Mouse (Mus musculus) hindbrain, postnatal 0 days (tissue): ENCODE data around the gene Arntl2. TPM values are rescaled to one million over a fixed set of nuclear protein-coding genes. Genes with fewer than 3 reads are reported as not detected.

Experiments used
- ATAC-seq: fragments of 200-750 bp; cut with Nextera tagmentation; 2 replicates; pipeline ENCODE4 v1.8.0; 2017; ENCODE audit warnings: mild to moderate bottlenecking, moderate TSS enrichment, moderate library complexity
- DNase-seq: peaks from one replicate; pipeline ENCODE4 v3.0.0-alpha.2; 2015; ENCODE audit warnings: low spot score
- H3K27ac ChIP-seq: fragments of 300-500 bp; sonication (generic); 2 replicates; pipeline ENCODE4 v1.5.1; 2014; ENCODE audit warnings: mild to moderate bottlenecking
- H3K27me3 ChIP-seq: fragments of 300-500 bp; sonication (generic); 2 replicates; pipeline ENCODE4 v1.6.1; 2014; ENCODE audit warnings: low read length, mixed read lengths; ENCODE audit not compliant: insufficient read depth
- H3K36me3 ChIP-seq: fragments of 300-500 bp; sonication (generic); 2 replicates; pipeline ENCODE4 v1.6.1; 2014; ENCODE audit warnings: low read length, mixed read lengths; ENCODE audit not compliant: insufficient read depth
- H3K4me1 ChIP-seq: fragments of 300-500 bp; sonication (generic); 2 replicates; pipeline ENCODE4 v1.6.1; 2014; ENCODE audit warnings: antibody characterized with exemption, low read length, mixed read lengths; ENCODE audit not compliant: insufficient read depth
- H3K4me2 ChIP-seq: fragments of 300-500 bp; sonication (generic); 2 replicates; pipeline ENCODE4 v1.6.1; 2014; ENCODE audit warnings: low read depth, mild to moderate bottlenecking, low read length, moderate library complexity, mixed read lengths
- H3K4me3 ChIP-seq: fragments of 300-500 bp; sonication (generic); 2 replicates; pipeline ENCODE4 v1.5.1; 2014; ENCODE audit warnings: low read length
- H3K9ac ChIP-seq: fragments of 300-500 bp; sonication (generic); replicated peaks from 2 replicates; pipeline ENCODE4 v1.6.1; 2014; ENCODE audit warnings: mild to moderate bottlenecking, low read length, moderate library complexity, mixed read lengths
- H3K9me3 ChIP-seq: fragments of 300-500 bp; sonication (generic); 2 replicates; pipeline ENCODE4 v1.6.1; 2016; ENCODE audit warnings: low read length, mixed read lengths
- CTCF ChIP-seq: IDR thresholded peaks from 2 replicates; pipeline ENCODE4 v1.5.1; 2016; ENCODE audit warnings: antibody characterized with exemption, control low read depth, low read depth
- WGBS: fragments of 180-500 bp; shearing (Covaris S2); extraction: QIAGEN DNeasy Blood & Tissue Kit; methylation state at CpG from one replicate; pipeline ENCODE4 v1.1.7; 2014; 5-methylcytosine and 5-hydroxymethylcytosine counted together
- polyA plus RNA-seq: library from polyadenylated mRNA; unstranded; fragments of >200 nt; fragmentation: Nextera tagmentation; extraction: Ambion mirVana; gene quantifications from 2 replicates; pipeline ENCODE4 v1.2.1, GENCODE M21; 2015
- total RNA-seq: library from RNA; depleted of rRNA; stranded (reverse); fragments of >200 nt; gene quantifications from 2 replicates; pipeline ENCODE4 v1.2.3, GENCODE M21; 2014

Arntl2 gene
- total and polyA plus RNA-seq, 2 experiments from 2014 or later, result 3.9 to 4.1 TPM

- no peaks in the 10 kb centered on the region for H3K4me1 ChIP-seq
- 11% methylated on average over 2 of the region's 2 CpGs for WGBS
- H3K36me3 ChIP-seq, result peaks cover 6% of the 10 kb centered on the region
- no peak overlapping the region for H3K4me3 ChIP-seq
- ATAC-seq, result no peak
- no peak for TF ChIP-seq CTCF
- no peak overlapping the region for H3K4me2 ChIP-seq
- no peaks in the 10 kb centered on the region for H3K9me3 ChIP-seq
- no peak overlapping the region for H3K27ac ChIP-seq
- no peaks in the 10 kb centered on the region for H3K27me3 ChIP-seq
- DNase-seq, result no peak
- H3K9ac ChIP-seq, result no peak overlapping the region
These were observed 19.1 kb upstream of the Arntl2 start for GRCm38 (mm10) chr6:146776610-146777389.

DNA sequence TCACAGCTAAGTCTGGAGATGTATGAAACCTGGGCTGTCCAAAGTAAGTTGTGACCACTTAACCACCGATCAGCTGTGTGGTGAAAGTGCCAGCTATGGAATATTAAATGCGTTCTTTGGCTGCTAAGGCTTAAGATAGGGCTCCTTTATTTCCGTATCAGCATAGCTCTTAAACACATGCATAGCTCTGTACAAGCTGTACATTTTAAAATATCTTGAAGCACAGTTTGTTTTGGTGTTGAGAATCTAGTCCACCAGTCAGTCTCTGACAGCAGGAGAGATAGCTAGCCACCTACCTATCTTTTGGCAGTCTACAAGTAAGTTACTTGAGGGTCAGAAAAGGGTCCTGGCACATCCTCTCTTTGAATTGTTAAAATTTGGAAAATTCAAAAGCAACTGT lies 17.8 kb upstream of the Arntl2 start:
- no peak overlapping the region for H3K9ac ChIP-seq
- peaks cover 6% of the 10 kb centered on the region for H3K36me3 ChIP-seq
- H3K4me2 ChIP-seq, result no peak overlapping the region
- H3K4me3 ChIP-seq, result no peak overlapping the region
- no peak overlapping the region for H3K27ac ChIP-seq
- 92% methylated on average over 3 of the region's 3 CpGs for WGBS
- H3K9me3 ChIP-seq, result no peaks in the 10 kb centered on the region
- no peak for TF ChIP-seq CTCF
- DNase-seq (no peak), ATAC-seq (no peak)
- H3K27me3 ChIP-seq, result no peaks in the 10 kb centered on the region
- no peaks in the 10 kb centered on the region for H3K4me1 ChIP-seq

GRCm38 (mm10) chr6:146781566-146781965 lies 14.3 kb upstream of the Arntl2 start:
- H3K27me3 ChIP-seq, result no peaks in the 10 kb centered on the region
- H3K36me3 ChIP-seq, result no peaks in the 10 kb centered on the region
- no peaks in the 10 kb centered on the region for H3K4me1 ChIP-seq
- H3K9ac ChIP-seq, result no peak overlapping the region
- TF ChIP-seq CTCF, result no peak
- no peak overlapping the region for H3K4me2 ChIP-seq
- H3K9me3 ChIP-seq, result no peaks in the 10 kb centered on the region
- no peak overlapping the region for H3K4me3 ChIP-seq
- DNase-seq, result no peak
- 78% methylated on average over 3 of the region's 3 CpGs for WGBS
- H3K27ac ChIP-seq, result no peak overlapping the region
- no peak for ATAC-seq

DNA sequence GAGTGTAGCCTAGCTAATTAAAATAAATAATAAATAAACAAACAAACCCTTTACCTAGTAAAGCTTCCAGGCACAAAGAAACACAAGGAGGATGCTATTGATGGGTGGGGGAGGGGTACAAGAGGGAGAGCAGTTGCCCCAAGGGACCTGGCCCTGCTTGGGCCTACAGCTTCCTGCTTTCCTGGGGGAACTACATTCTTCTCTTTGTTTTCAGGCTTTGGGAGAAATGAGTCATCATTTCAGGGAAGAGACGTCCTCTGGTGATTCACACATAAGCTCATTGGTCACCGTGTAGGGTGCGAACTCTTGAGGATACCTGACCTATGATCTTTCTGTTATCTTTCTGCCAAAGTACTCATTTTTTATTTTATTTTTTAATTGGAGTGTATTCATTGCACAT lies 2.3 kb upstream of the Arntl2 start:
- no peak overlapping the region for H3K4me3 ChIP-seq
- no peaks in the 10 kb centered on the region for H3K9me3 ChIP-seq
- no peak for ATAC-seq
- H3K27ac ChIP-seq, result no peak overlapping the region
- DNase-seq, result no peak
- 72% methylated on average over 3 of the region's 3 CpGs for whole genome bisulfite sequencing
- H3K27me3 ChIP-seq, result no peaks in the 10 kb centered on the region
- no peaks in the 10 kb centered on the region for H3K36me3 ChIP-seq
- no peaks in the 10 kb centered on the region for H3K4me1 ChIP-seq
- TF ChIP-seq CTCF, result no peak
- no peak overlapping the region for H3K9ac ChIP-seq
- no peak overlapping the region for H3K4me2 ChIP-seq

GRCm38 (mm10) chr6:146795166-146795923 lies 510 bp upstream of the Arntl2 start:
- Histone ChIP-seq H3K27me3 (no peaks in the 10 kb centered on the region), H3K36me3 (no peaks in the 10 kb centered on the region), H3K4me3 (peak overlapping the region; percentile 56), H3K9ac (peak overlapping the region; percentile 58), H3K4me1 (no peaks in the 10 kb centered on the region), H3K4me2 (peak overlapping the region; percentile 93), H3K9me3 (no peaks in the 10 kb centered on the region), H3K27ac (no peak overlapping the region)
- DNase-seq (no peak), ATAC-seq (peak; percentile 35; the same call in 1 of the 2 replicates)
- WGBS, result 17% methylated on average over 22 of the region's 22 CpGs
- TF ChIP-seq CTCF, result no peak

DNA sequence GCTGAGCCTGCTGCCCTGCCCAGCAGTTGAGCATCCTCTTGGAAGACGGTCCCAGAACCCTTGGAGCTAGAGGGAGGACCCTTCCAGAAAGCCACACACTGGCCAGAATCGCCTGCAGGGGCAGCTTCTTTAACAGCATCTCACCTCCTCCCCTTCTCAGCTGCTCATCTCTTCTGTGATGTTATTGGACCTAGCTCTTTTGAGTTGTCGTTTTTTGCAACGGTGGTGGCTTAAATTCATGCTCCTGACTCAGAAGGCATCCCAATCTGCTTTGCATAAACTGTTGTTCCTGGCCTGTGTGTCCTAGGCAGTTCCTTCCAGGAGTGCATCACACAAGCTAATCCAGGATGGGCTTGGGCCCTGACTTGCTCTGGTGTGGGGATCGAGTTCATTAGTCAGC lies 1.6 kb downstream of the Arntl2 start:
- H3K9me3 ChIP-seq, result no peaks in the 10 kb centered on the region
- H3K4me1 ChIP-seq, result no peaks in the 10 kb centered on the region
- H3K27ac ChIP-seq, result no peak overlapping the region
- no peak overlapping the region for H3K9ac ChIP-seq
- no peak overlapping the region for H3K4me3 ChIP-seq
- ATAC-seq, result no peak
- no peak for DNase-seq
- TF ChIP-seq CTCF, result no peak
- no peaks in the 10 kb centered on the region for H3K36me3 ChIP-seq
- no peaks in the 10 kb centered on the region for H3K27me3 ChIP-seq
- H3K4me2 ChIP-seq, result no peak overlapping the region
- 65% methylated on average over 5 of the region's 5 CpGs for WGBS

DNA sequence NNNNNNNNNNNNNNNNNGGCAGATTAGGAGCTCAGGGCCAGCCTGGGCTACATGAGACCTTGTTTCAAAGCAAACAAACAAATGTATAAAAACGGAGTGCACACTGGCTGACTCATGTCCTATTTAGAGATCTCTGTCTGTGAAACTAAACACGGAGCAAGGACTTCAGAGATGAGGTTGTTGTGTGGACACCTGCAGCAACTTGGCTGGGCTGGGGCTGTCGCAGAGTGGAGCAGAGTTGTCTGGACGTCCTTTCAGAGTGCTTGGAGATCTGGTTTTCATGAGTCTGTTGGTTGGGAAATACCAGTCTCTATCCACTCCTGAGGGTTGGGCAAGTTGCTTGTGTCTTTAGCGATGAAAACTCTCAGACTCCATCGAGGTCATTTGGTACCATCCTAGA lies 14.1 kb downstream of the Arntl2 start:
- no peak overlapping the region for H3K4me2 ChIP-seq
- H3K27me3 ChIP-seq, result no peaks in the 10 kb centered on the region
- 91% methylated on average over 6 of the region's 6 CpGs for WGBS
- no peak for TF ChIP-seq CTCF
- H3K36me3 ChIP-seq, result no peaks in the 10 kb centered on the region
- no peaks in the 10 kb centered on the region for H3K4me1 ChIP-seq
- H3K27ac ChIP-seq, result no peak overlapping the region
- no peak overlapping the region for H3K4me3 ChIP-seq
- DNase-seq (no peak), ATAC-seq (no peak)
- H3K9me3 ChIP-seq, result no peaks in the 10 kb centered on the region
- H3K9ac ChIP-seq, result no peak overlapping the region
